Mouse (Mus musculus) olfactory bulb, adult 2 months (tissue): Measurements from ENCODE around the gene Nav2. TPM values are rescaled to one million over a fixed set of nuclear protein-coding genes. Genes with fewer than 3 reads are reported as not detected.

Experiments
- H3K27ac ChIP-seq: fragments of 200-500 bp; 2 replicates; pipeline ENCODE4 v1.5.1; 2012; ENCODE audit warnings: low read depth, low read length; ENCODE audit not compliant: insufficient read depth
- H3K4me1 ChIP-seq: fragments of 200-500 bp; 2 replicates; pipeline ENCODE4 v1.6.1; 2012; ENCODE audit warnings: low read length; ENCODE audit not compliant: control insufficient read depth, insufficient read depth
- H3K4me3 ChIP-seq: fragments of 200-500 bp; 2 replicates; pipeline ENCODE4 v1.5.1; 2012; ENCODE audit warnings: mild to moderate bottlenecking, low read depth, low read length, moderate library complexity; ENCODE audit not compliant: insufficient read depth
- CTCF ChIP-seq: fragments of 200-500 bp; IDR thresholded peaks from 2 replicates; pipeline ENCODE4 v1.5.1; 2012; ENCODE audit warnings: low read depth, mild to moderate bottlenecking, low read length, moderate library complexity; ENCODE audit not compliant: insufficient read depth
- POLR2A ChIP-seq: fragments of 200-500 bp; IDR thresholded peaks from 2 replicates; pipeline ENCODE4 v1.6.1; 2012; ENCODE audit warnings: mild to moderate bottlenecking, low read depth, low read length, moderate library complexity; ENCODE audit not compliant: insufficient read depth
- WGBS: fragments of 180-500 bp; shearing (Covaris S2); methylation state at CpG from one replicate; pipeline ENCODE4 v1.1.7; 2018; 5-methylcytosine and 5-hydroxymethylcytosine counted together
- polyA plus RNA-seq: library from polyadenylated mRNA; stranded (reverse); fragments of >200 nt; gene quantifications from 2 replicates; pipeline ENCODE4 v1.2.4, GENCODE M21; 2012; ENCODE audit warnings: low replicate concordance; ENCODE audit not compliant: missing spikeins, insufficient read depth, insufficient read length

Gene Nav2
- polyA plus RNA-seq, 1 experiment = 57.3 TPM

GRCm38 (mm10) chr7:49206775-49207676 is 298.5 kb downstream of the Nav2 start:
- H3K4me3 ChIP-seq = no peak overlapping the region
- TF ChIP-seq POLR2A (no peak), CTCF (no peak)
- no peak overlapping the region for H3K27ac ChIP-seq
- H3K4me1 ChIP-seq = peaks cover 30% of the 10 kb centered on the region
- 76% methylated on average over 5 of the region's 5 CpGs for WGBS

GRCm38 (mm10) chr7:49209526-49209925 is 301.0 kb downstream of the Nav2 start:
- Histone ChIP-seq H3K4me3 (no peak overlapping the region), H3K4me1 (peaks cover 20% of the 10 kb centered on the region), H3K27ac (no peak overlapping the region)
- TF ChIP-seq POLR2A (no peak), CTCF (no peak)
- 76% methylated on average over 7 of the region's 7 CpGs for WGBS

- 83% methylated on average over 8 of the region's 8 CpGs for WGBS
- Histone ChIP-seq H3K4me1 (peaks cover 15% of the 10 kb centered on the region), H3K4me3 (no peak overlapping the region), H3K27ac (no peak overlapping the region)
- TF ChIP-seq POLR2A (no peak), CTCF (no peak)
These were observed 302.2 kb downstream of the Nav2 start for GRCm38 (mm10) chr7:49210721-49211120.

GRCm38 (mm10) chr7:49213011-49213410 is 304.5 kb downstream of the Nav2 start:
- TF ChIP-seq CTCF (no peak), POLR2A (no peak)
- peaks cover 17% of the 10 kb centered on the region for H3K4me1 ChIP-seq
- H3K27ac ChIP-seq = no peak overlapping the region
- no peak overlapping the region for H3K4me3 ChIP-seq
- WGBS = 44% methylated on average over 4 of the region's 4 CpGs

- H3K27ac ChIP-seq = no peak overlapping the region
- peaks cover 13% of the 10 kb centered on the region for H3K4me1 ChIP-seq
- TF ChIP-seq CTCF (no peak), POLR2A (no peak)
- H3K4me3 ChIP-seq = no peak overlapping the region
- WGBS = 92% methylated on average over 6 of the region's 6 CpGs
These were observed 309.3 kb downstream of the Nav2 start for GRCm38 (mm10) chr7:49217786-49218185.

- no peak for TF ChIP-seq POLR2A
- TF ChIP-seq CTCF = no peak
- Histone ChIP-seq H3K4me3 (no peak overlapping the region), H3K4me1 (peaks cover 21% of the 10 kb centered on the region), H3K27ac (no peak overlapping the region)
- 85% methylated on average over 5 of the region's 5 CpGs for WGBS
These were observed 317.2 kb downstream of the Nav2 start for GRCm38 (mm10) chr7:49225741-49226140.

- no peak for TF ChIP-seq CTCF
- H3K27ac ChIP-seq = no peak overlapping the region
These were observed 324.5 kb downstream of the Nav2 start for GRCm38 (mm10) chr7:49232969-49233368.

GRCm38 (mm10) chr7:49234288-49234687 is 325.8 kb downstream of the Nav2 start:
- Histone ChIP-seq H3K27ac (no peak overlapping the region), H3K4me1 (peaks cover 8% of the 10 kb centered on the region), H3K4me3 (no peak overlapping the region)
- 70% methylated on average over 8 of the region's 8 CpGs for WGBS
- TF ChIP-seq POLR2A (no peak), CTCF (no peak)

More at GRCm38 (mm10) chr7:49232969-49233368, 324.5 kb downstream of the Nav2 start:
- H3K4me1 ChIP-seq = peaks cover 8% of the 10 kb centered on the region
- no peak overlapping the region for H3K4me3 ChIP-seq
- 96% methylated on average over 2 of the region's 2 CpGs for WGBS

GRCm38 (mm10) chr7:49235271-49235681 is 326.8 kb downstream of the Nav2 start:
- H3K4me1 ChIP-seq = peaks cover 8% of the 10 kb centered on the region
- no peak overlapping the region for H3K27ac ChIP-seq
- 68% methylated on average over 9 of the region's 9 CpGs for WGBS
- TF ChIP-seq CTCF (no peak), POLR2A (no peak)
- no peak overlapping the region for H3K4me3 ChIP-seq

- TF ChIP-seq CTCF (no peak), POLR2A (no peak)
- WGBS = 92% methylated on average over 3 of the region's 3 CpGs
- no peak overlapping the region for H3K27ac ChIP-seq
- H3K4me3 ChIP-seq = no peak overlapping the region
- peaks cover 5% of the 10 kb centered on the region for H3K4me1 ChIP-seq
These were observed 327.3 kb downstream of the Nav2 start for GRCm38 (mm10) chr7:49235821-49236220.
